Mouse (Mus musculus) 3134 (cell line): ENCODE measurements around the gene Map4.
A peak's percentile ranks its signal among the peaks of the same experiment; 100 is the strongest.
"Not testable (repeated sequence)": the region's sequence is repeated elsewhere in the genome, so short reads cannot be mapped to it uniquely, and the experiment has no call there.

ENCODE experiments used
- DNase-seq: peaks from one replicate; pipeline ENCODE4 v3.0.0-alpha.2; 2011; ENCODE audit warnings: low spot score; ENCODE audit not compliant: insufficient read length; ENCODE audit errors: extremely low read depth

Map4 gene

GRCm38 (mm10) chr9:110060761-110061160, 129.5 kb downstream of the Map4 start:
- no peak for DNase-seq

DNA sequence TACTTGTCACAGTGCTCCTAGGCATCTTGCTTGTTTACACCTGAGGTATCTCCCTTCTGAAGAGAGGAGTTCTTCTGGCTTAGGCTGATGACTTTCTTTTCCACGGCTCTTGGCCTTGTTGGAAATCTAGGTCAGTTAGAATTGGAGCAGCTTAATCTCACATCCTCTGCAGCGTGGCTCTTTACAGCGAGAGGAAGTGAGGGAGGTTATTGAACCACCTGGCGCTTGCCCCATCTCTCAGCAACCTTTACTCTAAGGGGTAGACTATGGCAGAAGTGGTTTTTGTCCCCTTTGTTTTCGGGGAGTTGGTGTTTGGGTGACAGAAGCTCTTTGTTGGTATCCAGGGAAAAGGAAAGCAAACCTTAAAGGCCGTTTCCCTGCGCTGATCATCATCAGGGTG, 131.1 kb downstream of the Map4 start:
- DNase-seq = no peak

DNA sequence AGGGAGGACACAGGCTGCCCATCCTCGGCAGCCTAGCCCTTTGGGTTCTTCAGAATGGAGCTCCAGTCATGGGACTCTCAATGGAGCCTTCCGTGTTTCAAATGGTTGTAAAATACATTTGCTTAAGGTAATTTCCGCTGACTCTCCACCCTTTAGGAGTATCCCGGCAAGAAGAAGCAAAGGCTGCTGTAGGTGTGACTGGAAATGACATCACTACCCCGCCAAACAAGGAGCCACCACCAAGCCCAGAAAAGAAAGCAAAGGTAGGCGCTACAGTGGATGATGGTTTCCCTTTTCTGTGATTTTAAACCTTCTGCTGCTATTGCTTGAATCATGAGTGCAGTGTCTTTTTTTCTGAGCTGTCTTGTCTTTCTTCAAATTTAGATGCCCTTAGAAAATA, 131.6 kb downstream of the Map4 start:
- DNase-seq = no peak

GRCm38 (mm10) chr9:110064641-110065040, 133.4 kb downstream of the Map4 start:
- no peak for DNase-seq

GRCm38 (mm10) chr9:110068745-110069144, 137.5 kb downstream of the Map4 start:
- DNase-seq = no peak

- DNase-seq = peak; percentile 78
Measured at GRCm38 (mm10) chr9:110070358-110070757, 139.1 kb downstream of the Map4 start.

DNA sequence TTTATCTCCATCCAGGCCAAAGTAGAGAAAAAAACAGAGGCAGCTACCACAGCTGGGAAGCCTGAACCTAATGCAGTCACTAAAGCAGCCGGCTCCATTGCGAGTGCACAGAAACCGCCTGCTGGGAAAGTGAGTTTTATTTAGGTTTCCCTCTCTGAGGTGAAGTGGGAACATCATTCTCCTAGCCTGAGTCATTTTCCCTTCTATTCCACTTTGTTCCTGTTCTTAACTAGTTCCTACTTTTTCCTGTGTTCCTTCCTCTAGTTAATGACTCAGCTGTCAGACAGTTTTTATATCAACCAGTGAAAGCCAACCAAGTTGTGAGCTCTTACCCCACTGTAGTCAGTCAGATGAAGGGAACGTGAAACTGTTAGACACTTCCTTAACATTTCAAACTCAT, 139.8 kb downstream of the Map4 start:
- DNase-seq = no peak

GRCm38 (mm10) chr9:110071843-110072242, 140.6 kb downstream of the Map4 start:
- DNase-seq = no peak

DNA sequence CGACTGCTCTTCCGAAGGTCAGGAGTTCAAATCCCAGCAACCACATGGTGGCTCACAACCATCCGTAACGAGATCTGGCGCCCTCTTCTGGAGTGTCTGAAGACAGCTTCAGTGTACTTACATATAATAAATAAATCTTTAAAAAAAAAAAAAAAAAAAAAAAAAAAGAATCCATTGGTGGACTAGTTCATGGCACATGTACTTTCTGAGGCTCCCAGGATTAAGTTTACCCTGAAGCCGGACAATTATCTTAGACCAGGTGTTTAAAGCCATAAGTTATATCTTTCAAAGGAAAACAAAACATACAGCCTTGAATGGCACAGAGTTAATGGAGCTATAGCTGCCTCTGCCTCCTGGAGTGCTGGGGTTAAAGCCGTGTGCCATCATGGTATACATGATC, 145.2 kb downstream of the Map4 start:
- DNase-seq = not testable (repeated sequence)

DNA sequence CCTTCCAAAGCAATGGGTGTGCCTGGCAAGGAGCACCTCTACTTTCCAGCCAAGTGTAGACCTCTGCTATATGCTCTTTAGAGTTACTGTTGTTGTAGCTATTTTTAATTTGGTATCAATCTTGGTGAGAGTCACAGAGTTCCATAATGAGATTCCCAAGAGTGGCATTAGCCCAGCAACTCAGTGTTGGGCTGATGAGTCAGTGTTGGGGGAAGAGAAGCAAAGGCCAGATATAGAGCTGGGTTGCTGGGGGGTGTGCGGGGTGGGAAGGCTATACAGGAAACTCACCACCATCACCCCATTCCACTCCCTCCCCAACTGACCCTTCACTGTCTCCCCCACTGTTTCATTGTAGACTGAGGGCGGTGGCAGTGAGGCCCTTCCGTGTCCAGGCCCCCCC, 149.8 kb downstream of the Map4 start:
- DNase-seq = no peak

DNA sequence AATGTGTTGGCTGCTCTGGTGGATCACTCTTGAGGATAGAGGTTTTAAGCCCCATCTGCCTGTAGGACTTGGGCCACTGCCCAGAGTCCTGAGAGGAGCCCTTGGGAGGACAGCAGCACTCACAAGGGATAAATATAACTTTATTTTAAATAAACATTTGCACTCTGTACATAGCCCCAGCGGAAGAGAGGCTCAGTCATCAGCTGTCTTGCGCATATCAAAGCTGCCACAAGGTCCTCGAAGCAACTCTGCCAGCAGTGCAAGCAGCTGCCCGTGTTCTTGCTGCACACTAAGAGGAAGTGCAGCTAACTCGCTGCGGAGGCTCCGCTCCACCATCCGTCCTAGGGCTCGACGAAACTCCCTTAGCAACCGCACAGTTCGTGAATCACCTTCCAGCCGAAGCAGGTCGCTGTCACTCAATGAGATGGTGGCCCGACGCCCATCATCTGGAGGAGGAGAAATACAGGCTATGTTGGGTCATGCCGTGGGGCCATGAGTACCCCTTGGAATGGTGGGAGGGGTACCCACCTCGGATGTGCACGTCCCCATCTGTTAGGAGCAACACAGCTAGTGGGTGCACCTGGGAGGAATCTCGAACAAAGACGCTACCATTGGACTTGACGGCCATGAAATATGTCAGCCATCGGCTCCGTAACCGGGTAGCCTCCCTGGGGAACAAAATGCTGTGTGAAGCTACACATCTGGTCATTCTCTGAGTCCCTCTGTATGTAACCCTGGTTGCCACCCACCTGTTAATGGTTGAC, 153.1 kb downstream of the Map4 start:
- DNase-seq = no peak

DNA sequence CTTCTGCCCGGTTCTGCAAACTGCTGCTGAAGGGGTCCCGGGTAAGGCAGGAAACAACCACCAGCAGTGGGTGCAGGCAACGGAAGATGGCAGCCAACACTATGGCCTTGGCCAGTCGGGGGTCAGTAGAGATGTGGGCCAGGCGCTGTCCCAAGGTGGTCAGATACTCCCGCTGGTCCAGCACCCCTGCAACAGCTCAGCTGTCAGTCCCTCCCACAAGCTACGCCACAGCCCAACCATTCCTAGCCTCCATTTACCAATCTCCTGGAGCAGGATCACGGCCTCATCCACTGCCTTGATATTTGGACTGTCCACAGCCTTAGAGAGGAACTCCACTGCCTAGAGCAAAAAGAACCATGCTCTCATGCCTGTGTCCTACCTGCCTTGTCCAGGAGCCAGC, 154.4 kb downstream of the Map4 start:
- DNase-seq = no peak

GRCm38 (mm10) chr9:110093303-110093702, 162.0 kb downstream of the Map4 start:
- DNase-seq = no peak

- no peak for DNase-seq
Measured at GRCm38 (mm10) chr9:110094761-110095160, 163.5 kb downstream of the Map4 start.

GRCm38 (mm10) chr9:110097791-110098190, 166.5 kb downstream of the Map4 start:
- no peak for DNase-seq

GRCm38 (mm10) chr9:110100627-110101600, 169.7 kb downstream of the Map4 start:
- DNase-seq = peak; percentile 84

DNA sequence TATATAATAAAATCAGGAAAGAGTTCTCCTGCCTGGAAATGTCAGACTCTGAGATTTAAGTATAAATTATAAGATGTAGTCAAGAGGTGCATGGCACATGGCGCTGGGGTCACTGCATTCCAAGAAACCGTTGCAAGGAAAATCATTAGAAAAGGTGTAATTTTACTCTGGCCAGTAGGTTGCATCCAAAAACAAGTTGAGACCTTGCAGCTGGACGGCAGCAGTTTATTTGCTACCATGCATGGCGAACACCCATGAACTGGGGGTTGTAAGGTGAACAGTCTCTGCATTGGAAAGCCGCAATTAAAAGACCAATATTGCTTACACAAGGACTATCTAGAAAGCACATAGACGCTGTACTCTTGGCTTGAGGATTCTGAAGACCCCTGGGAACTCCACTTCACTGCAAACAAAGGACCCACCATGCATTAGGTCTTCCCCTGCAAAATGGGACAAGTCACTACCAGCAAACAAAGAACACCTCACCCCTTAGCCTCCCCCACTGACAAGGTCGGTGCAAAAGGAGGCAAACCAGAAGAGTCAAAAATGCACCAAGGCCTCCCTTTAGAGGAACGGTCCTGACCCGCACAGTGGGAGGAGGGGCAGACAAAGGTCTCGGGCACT, 185.2 kb downstream of the Map4 start:
- no peak for DNase-seq

DNA sequence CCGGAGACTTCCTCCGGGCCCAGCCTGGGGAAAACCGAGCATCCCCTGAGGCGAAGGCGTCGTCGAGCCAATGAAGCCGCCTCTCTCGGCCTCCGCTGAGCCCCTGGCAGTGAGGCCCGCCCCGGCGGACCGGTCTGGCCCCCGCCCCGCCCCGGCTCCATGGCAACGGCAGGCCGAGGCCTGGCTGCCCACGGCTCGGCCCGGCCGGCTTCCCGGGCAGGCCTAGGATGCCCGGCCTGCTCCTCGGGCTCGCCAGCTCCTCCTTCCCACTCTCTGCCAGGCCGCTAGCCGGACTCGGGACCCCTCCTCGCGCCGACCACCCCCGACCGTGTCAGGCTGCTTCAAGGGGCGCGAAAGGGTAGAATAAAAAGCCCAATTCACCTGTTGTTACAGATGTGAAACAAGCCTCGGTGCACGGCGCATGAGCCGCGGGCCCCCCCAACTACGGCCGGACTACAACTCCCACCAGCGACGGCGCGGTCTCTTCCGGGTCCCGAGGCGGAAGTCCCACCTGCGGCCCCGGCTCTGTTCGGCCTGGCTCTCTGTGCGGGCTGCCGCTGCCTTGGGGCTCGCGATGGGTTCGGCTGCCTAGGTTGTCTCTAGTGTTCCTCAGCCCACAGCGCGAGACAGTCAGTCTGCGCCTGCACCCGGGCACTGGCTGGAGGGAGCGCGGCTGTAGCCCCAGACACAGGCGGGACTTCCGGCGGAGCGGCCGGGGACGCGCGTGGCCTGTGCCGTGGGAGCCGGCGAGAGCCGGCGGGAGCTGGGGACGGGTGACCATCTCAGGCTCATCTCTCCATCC, 185.9 kb downstream of the Map4 start, which contains the start of gene Smarcc1:
Gene Smarcc1 (plus strand): TSS at position 732 of the 802 bp plus-strand sequence.
- peak; percentile 96 for DNase-seq

DNA sequence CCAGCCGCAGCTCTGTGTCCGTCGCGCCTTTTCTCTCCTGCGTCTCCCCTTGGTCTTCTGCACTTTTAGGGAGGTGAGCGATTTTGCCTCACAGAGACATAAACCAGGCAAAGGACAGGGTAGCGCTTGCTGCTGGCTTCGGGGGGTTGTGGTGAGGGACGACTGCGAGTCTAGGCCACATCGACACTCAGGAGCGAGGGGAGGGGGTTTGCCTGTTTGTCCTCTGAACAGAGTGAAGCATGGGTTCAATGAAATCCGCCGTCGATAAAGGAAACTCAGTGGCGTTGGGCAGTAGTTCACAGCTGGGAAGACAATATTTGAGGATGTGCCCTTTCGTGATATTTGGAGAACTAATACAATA, 186.5 kb downstream of the Map4 start, which contains the start of gene Dhx30:
Gene Dhx30 (minus strand): TSS at position 52 of the 361 bp plus-strand sequence.
- no peak for DNase-seq

DNA sequence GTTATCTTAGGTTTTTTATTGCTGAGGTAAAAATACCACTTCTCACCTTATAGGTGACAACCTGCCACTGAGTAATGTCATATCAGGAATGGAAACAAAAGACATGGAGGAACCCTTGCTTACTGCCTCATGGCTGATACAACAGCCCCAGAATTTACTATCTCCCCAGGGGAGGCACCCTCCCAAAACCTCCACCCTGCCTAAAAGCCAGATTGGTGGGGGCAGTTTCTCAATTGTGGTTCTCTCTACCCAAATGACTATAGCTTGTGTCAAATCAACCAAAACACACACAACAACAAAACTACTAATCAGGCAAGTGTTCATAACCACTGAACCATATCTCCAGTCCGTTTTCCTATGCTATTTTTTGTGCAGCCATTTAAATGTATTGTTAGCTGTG, 187.0 kb downstream of the Map4 start:
- no peak for DNase-seq
